Mouse (Mus musculus): Measurements from ENCODE around the gene Baz2b. TPM values are rescaled to one million over a fixed set of nuclear protein-coding genes. Genes with fewer than 3 reads are reported as not detected.
A peak's percentile ranks its signal among the peaks of the same experiment; 100 is the strongest.

The Baz2b gene
- polyA plus RNA-seq (2012; rRNA removed), result 12.6 and 13.7 TPM in 2 replicates

DNA sequence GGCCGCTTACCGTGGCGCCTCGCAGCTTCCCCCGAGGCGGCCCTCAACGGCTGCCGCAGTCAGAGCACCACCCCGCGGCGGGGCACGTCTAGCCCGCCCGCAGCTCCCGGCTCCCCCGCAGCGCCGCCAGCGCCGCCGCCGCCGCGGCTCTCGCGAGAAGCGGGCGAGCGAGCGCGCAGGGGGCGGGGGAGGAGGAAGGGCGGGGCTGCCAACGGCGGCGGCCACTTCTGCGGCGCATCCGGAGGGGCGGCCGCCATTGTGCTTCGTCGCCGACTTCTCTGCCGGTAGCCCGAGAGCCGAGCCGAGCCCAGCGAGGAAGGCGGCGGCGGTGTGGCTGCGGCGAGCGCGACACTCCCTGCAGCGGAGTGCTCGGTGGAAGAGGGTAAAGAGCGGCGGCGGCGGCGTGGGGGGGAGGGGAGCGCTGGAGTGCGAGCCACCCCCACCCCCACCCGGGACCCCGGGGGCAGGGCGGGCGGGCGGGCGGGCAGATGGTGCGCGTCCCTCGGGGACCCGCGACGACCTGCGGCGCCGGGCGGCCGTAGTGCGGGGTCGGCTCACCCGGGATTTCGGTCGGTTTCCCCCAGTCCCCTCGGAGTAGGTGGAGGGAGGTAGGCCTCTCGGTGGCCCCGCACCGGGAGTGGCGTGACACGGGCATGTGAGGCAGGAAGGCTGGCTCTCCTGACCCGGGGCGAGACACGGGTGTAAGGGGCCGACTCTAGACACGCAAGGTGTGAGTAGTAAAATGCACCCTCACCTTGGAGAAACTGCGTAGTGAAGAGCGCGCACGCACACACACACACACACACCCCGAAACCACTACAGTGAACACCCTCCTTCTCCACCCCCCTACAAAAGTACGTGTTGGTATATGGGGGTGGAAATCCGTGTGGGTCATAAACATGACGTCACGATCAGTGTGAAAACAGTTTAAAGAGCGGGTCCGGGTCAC, at the start of gene Baz2b, which contains the start of gene March7:
Gene Baz2b, minus strand, starts transcription at position 137 of the 949 bp plus-strand sequence.
Gene March7, plus strand, starts transcription at position 185 of the 949 bp plus-strand sequence.
- H3K36me3 ChIP-seq (ENCODE audit: control insufficient read depth, insufficient read depth, low read length), result peaks cover 3% of the 10 kb centered on the region
- H3K4me3 ChIP-seq (ENCODE audit: extremely low read depth, insufficient read depth, insufficient read length), result peak within 1 kb of the TSS; percentile 81
- peaks cover 13% of the 10 kb centered on the region for H3K4me1 ChIP-seq (ENCODE audit: control insufficient read depth, insufficient read depth, insufficient read length)
- peak; percentile 80 to 86 for DNase-seq (ENCODE audit: low read depth in 1 of 2, low spot score in 2 of 2)
- H3K27ac ChIP-seq (ENCODE audit: insufficient read depth, low read length), result peak within 1 kb of the TSS; percentile 98
- no peaks in the 10 kb centered on the region for H3K27me3 ChIP-seq (ENCODE audit: control insufficient read depth, insufficient read depth, low read length)
- TF ChIP-seq CTCF (IDR thresholded peaks at IDR 0.05; ENCODE audit: extremely low read depth, insufficient read depth, insufficient read length, insufficient replicate concordance), result peak; percentile 26; the same call in 1 of the 2 replicates
- TF ChIP-seq POLR2A (IDR thresholded peaks at IDR 0.05; ENCODE audit: low read depth, low read length), result peak; percentile 67
- WGBS, result 1% methylated on average over 93 of the region's 109 CpGs

GRCm38 (mm10) chr2:60259186-60259585, 49.5 kb upstream of the Baz2b start:
- H3K27ac ChIP-seq (ENCODE audit: insufficient read depth, low read length), result no peak overlapping the region
- TF ChIP-seq CTCF (IDR thresholded peaks at IDR 0.05; ENCODE audit: extremely low read depth, insufficient read depth, insufficient read length, insufficient replicate concordance) (no peak), POLR2A (IDR thresholded peaks at IDR 0.05; ENCODE audit: low read depth, low read length) (no peak)
- WGBS, result 92% methylated on average over 5 of the region's 5 CpGs

DNA sequence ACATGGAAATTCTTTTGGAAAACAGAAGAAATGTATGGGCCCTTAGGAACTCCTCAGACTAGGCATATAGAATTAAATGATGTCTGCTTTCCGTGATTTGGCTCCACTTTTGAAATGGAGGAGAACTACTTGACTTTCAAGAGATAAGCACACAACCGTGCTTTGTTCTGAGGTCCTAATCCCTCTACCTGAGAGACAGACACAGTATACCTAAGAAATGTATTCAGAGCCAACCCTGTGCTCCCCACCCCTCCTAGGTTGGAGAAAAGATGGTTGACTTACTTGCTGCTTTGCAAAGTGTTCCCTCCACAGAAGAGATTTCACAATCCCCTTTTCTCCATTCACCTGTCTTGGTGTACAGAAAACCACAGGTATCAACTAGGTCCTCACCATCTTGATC, 47.1 kb upstream of the Baz2b start:
- DNase-seq (ENCODE audit: low read depth in 1 of 2, low spot score in 2 of 2), result no peak
- Histone ChIP-seq H3K4me1 (ENCODE audit: control insufficient read depth, insufficient read depth, insufficient read length) (no peaks in the 10 kb centered on the region), H3K36me3 (ENCODE audit: control insufficient read depth, insufficient read depth, low read length) (no peaks in the 10 kb centered on the region; the same call in 1 of the 2 replicates), H3K27ac (ENCODE audit: insufficient read depth, low read length) (no peak overlapping the region), H3K27me3 (ENCODE audit: control insufficient read depth, insufficient read depth, low read length) (no peaks in the 10 kb centered on the region), H3K4me3 (ENCODE audit: extremely low read depth, insufficient read depth, insufficient read length) (no peak overlapping the region)
- TF ChIP-seq CTCF (IDR thresholded peaks at IDR 0.05; ENCODE audit: extremely low read depth, insufficient read depth, insufficient read length, insufficient replicate concordance) (no peak), POLR2A (IDR thresholded peaks at IDR 0.05; ENCODE audit: low read depth, low read length) (no peak)
- 92% methylated on average over 2 of the region's 2 CpGs for WGBS

More at GRCm38 (mm10) chr2:60259186-60259585, 49.5 kb upstream of the Baz2b start:
- Histone ChIP-seq H3K4me1 (ENCODE audit: control insufficient read depth, insufficient read depth, insufficient read length) (no peaks in the 10 kb centered on the region), H3K4me3 (ENCODE audit: extremely low read depth, insufficient read depth, insufficient read length) (no peak overlapping the region), H3K36me3 (ENCODE audit: control insufficient read depth, insufficient read depth, low read length) (no peaks in the 10 kb centered on the region), H3K27me3 (ENCODE audit: control insufficient read depth, insufficient read depth, low read length) (no peaks in the 10 kb centered on the region)
- DNase-seq (ENCODE audit: low read depth in 1 of 2, low spot score in 2 of 2), result no peak

DNA sequence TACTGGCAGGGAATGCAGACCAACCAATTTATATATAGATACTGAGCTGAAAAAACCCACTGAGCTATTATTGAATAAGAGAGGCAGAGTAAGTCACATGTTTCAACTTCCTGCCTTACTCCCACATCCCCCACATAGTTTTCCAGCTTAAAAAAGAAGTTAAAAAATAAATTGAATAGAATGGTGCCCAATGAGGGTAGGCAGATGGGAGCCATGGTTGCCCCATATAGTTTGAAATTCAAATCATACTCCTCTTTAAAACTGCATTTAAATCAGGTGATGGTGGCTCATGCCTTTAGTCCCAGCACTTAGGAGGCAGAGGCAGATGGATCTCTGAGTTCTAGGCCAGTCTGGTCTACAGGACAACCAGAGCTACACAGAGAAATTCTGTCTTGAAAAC, 43.9 kb upstream of the Baz2b start:
- H3K27me3 ChIP-seq (ENCODE audit: control insufficient read depth, insufficient read depth, low read length), result no peaks in the 10 kb centered on the region
- no peak for DNase-seq (ENCODE audit: low read depth in 1 of 2, low spot score in 2 of 2)
- no peaks in the 10 kb centered on the region for H3K4me1 ChIP-seq (ENCODE audit: control insufficient read depth, insufficient read depth, insufficient read length)
- TF ChIP-seq POLR2A (IDR thresholded peaks at IDR 0.05; ENCODE audit: low read depth, low read length) (no peak), CTCF (IDR thresholded peaks at IDR 0.05; ENCODE audit: extremely low read depth, insufficient read depth, insufficient read length, insufficient replicate concordance) (no peak)
- no peak overlapping the region for H3K4me3 ChIP-seq (ENCODE audit: extremely low read depth, insufficient read depth, insufficient read length)
- peaks cover 8% of the 10 kb centered on the region for H3K36me3 ChIP-seq (ENCODE audit: control insufficient read depth, insufficient read depth, low read length)
- no peak overlapping the region for H3K27ac ChIP-seq (ENCODE audit: insufficient read depth, low read length)

GRCm38 (mm10) chr2:60252782-60253181, 43.1 kb upstream of the Baz2b start:
- no peak for DNase-seq (ENCODE audit: low read depth in 1 of 2, low spot score in 2 of 2)
- WGBS, result 91% methylated on average over 4 of the region's 4 CpGs
- Histone ChIP-seq H3K4me3 (ENCODE audit: extremely low read depth, insufficient read depth, insufficient read length) (no peak overlapping the region), H3K27me3 (ENCODE audit: control insufficient read depth, insufficient read depth, low read length) (no peaks in the 10 kb centered on the region), H3K27ac (ENCODE audit: insufficient read depth, low read length) (no peak overlapping the region), H3K4me1 (ENCODE audit: control insufficient read depth, insufficient read depth, insufficient read length) (no peaks in the 10 kb centered on the region), H3K36me3 (ENCODE audit: control insufficient read depth, insufficient read depth, low read length) (peaks cover 8% of the 10 kb centered on the region)
- no peak for TF ChIP-seq CTCF (IDR thresholded peaks at IDR 0.05; ENCODE audit: extremely low read depth, insufficient read depth, insufficient read length, insufficient replicate concordance)
- TF ChIP-seq POLR2A (IDR thresholded peaks at IDR 0.05; ENCODE audit: low read depth, low read length), result no peak

DNA sequence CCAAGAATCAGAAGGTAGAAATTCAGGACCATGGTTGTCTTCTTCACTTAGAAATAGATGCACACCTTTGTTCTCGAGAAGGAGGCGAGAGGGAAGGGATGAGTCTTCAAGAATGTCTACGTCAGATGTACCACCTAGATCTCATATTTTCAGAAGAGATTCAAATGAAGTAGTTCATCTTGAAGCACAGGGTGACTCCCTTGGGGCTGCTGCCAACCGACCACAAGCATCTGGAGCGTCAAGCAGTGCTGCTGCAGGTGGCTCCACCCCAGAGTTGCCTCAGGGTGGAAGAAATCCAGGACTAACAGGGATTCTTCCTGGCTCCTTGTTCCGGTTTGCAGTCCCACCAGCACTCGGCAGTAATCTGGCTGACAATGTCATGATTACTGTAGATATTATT, 24.9 kb upstream of the Baz2b start:
- Histone ChIP-seq H3K27ac (ENCODE audit: insufficient read depth, low read length) (no peak overlapping the region), H3K36me3 (ENCODE audit: control insufficient read depth, insufficient read depth, low read length) (peaks cover 47% of the 10 kb centered on the region), H3K4me3 (ENCODE audit: extremely low read depth, insufficient read depth, insufficient read length) (no peak overlapping the region), H3K27me3 (ENCODE audit: control insufficient read depth, insufficient read depth, low read length) (no peaks in the 10 kb centered on the region), H3K4me1 (ENCODE audit: control insufficient read depth, insufficient read depth, insufficient read length) (no peaks in the 10 kb centered on the region)
- TF ChIP-seq CTCF (IDR thresholded peaks at IDR 0.05; ENCODE audit: extremely low read depth, insufficient read depth, insufficient read length, insufficient replicate concordance) (no peak), POLR2A (IDR thresholded peaks at IDR 0.05; ENCODE audit: low read depth, low read length) (no peak)
- DNase-seq (ENCODE audit: low read depth in 1 of 2, low spot score in 2 of 2), result no peak
- WGBS, result 66% methylated on average over 7 of the region's 7 CpGs

GRCm38 (mm10) chr2:60233147-60233546, 23.5 kb upstream of the Baz2b start:
- no peaks in the 10 kb centered on the region for H3K4me1 ChIP-seq (ENCODE audit: control insufficient read depth, insufficient read depth, insufficient read length)
- TF ChIP-seq POLR2A (IDR thresholded peaks at IDR 0.05; ENCODE audit: low read depth, low read length), result no peak
- TF ChIP-seq CTCF (IDR thresholded peaks at IDR 0.05; ENCODE audit: extremely low read depth, insufficient read depth, insufficient read length, insufficient replicate concordance), result no peak
- H3K27me3 ChIP-seq (ENCODE audit: control insufficient read depth, insufficient read depth, low read length), result no peaks in the 10 kb centered on the region
- no peak for DNase-seq (ENCODE audit: low read depth in 1 of 2, low spot score in 2 of 2)
- 87% methylated on average over 2 of the region's 2 CpGs for WGBS
- no peak overlapping the region for H3K4me3 ChIP-seq (ENCODE audit: extremely low read depth, insufficient read depth, insufficient read length)
- H3K36me3 ChIP-seq (ENCODE audit: control insufficient read depth, insufficient read depth, low read length), result peaks cover 44% of the 10 kb centered on the region
- H3K27ac ChIP-seq (ENCODE audit: insufficient read depth, low read length), result no peak overlapping the region
